Mouse (Mus musculus) brain, adult 10 weeks (tissue): ENCODE measurements around the gene Olfr992. TPM values are rescaled to one million over a fixed set of nuclear protein-coding genes. Genes with fewer than 3 reads are reported as not detected.

Experiments
- polyA plus RNA-seq: library from polyadenylated mRNA; stranded (reverse); fragments of 350-450 nt; fragmentation: Illumina TruSeq; extraction: RNeasy Lipid Tissue Mini Kit (QIAGEN cat#74804); gene quantifications from one replicate; pipeline ENCODE4 v1.2.3, GENCODE M21; 2015; ENCODE audit warnings: low read depth, low replicate concordance

Gene Olfr992
- not detected for polyA plus RNA-seq

DNA sequence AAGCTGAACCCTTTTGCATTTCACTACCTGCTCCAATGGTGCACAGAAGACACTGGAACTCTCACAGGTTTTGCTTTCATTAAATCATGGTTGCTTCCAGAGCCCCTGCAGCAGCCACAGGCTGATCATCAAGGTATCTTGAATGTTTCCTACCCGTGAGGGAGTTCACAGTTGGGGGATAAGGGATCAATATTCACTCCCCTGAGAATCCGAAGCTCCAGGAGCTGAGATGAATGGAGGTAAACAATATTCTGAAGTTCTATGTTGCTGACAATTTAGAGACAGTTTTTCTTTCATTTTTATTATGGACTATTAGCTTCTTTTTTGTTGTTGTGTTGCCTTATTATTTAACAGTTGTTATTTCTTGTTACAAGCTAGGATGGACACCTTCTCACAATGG, at the start of gene Olfr992:
TSS of gene Olfr992 (minus strand) at position 101 of the 400 bp plus-strand sequence.

DNA sequence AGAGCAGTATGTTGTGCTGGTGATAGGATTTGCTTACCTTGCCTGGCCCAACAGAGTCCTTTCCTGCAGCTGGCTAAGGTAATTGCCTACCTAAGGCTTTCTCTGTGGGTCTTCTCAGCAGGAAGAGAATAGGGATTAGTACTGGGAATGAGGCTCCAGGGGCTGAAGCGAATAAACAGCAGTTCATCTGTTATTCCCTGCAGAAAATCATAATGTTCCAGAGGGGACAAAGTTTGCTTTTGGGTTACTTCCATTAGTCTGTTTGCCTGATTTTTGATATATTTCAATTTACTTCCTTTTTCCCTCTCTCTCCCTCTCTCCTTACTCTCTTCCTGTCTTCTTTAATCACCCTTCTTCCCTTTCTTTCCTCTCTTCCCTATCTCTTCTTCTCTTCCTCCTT, 34.3 kb upstream of the Olfr992 start, which contains the start of gene Olfr995:
TSS of gene Olfr995 (minus strand) at position 101 of the 400 bp plus-strand sequence.

DNA sequence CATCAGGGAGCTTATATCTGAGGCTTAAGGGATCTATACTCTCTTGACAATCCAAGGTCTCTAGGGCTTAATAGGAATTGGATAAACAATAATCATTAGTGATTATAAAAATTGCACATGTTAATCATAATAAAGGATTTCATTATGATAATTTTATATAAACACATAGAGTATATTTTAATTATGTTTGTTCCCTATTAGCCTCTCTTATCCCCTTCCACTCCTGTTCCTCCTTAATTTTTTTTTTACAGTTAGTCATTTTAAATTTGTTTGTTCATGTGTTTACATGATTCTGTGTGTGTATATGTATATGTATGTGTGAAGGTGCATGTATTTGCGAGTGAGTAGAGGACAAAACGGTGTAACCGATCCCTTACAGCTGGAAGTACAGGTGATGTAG, 27.1 kb upstream of the Olfr992 start, which contains the start of gene Olfr994:
TSS of gene Olfr994 (minus strand) at position 101 of the 400 bp plus-strand sequence.

DNA sequence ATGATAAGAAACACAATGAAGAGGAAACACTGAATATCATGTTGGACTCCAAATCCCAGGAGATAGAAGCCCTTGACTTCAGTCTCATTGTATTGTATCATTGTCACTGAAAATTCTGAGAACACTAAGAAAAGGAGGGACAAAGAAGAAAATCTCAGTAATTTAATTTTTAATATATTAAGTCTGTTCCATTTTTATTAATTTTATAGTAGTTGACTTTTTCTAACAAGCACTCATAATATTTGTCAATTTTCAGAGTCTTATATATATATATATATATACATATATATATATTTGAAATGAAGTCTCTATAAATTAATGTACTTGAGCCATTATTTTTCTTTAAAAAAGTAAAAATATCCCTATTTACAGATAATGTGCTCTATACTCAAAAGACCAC, 5.5 kb upstream of the Olfr992 start, which contains the start of gene Olfr993:
TSS of gene Olfr993 (minus strand) at position 101 of the 400 bp plus-strand sequence.

DNA sequence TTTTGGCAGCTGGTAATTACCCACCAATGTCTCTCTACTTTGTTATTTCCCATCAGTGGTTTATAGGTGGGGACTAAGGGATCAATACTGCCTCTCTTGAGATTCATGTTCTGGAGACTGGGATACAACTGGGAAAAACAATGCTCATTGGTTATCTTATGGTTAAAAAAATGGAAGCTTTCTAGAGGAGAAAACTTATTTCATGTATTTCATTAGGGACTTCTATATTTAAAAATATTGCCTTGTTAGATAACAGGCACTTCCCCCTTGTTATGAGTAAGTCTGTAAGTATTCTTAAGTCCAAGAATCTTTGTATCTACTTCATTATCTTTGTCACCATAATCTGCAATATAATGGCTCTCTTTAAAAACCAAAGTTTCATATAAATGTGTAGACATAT, 46.1 kb downstream of the Olfr992 start, which contains the start of gene Olfr988:
TSS of gene Olfr988 (minus strand) at position 101 of the 400 bp plus-strand sequence.

Other genes with a start within 250 kb of the Olfr992 start
- 25.6 TPM for gene Lrrc55, start 212.3 kb downstream of the Olfr992 start, polyA plus RNA-seq
- not detected for gene Olfr987, start 70.2 kb downstream of the Olfr992 start, polyA plus RNA-seq
- gene Olfr988, start 46.2 kb downstream of the Olfr992 start, polyA plus RNA-seq = not detected
- not detected for gene Olfr993, start 5.4 kb upstream of the Olfr992 start, polyA plus RNA-seq
- not detected for gene Olfr994, start 27.0 kb upstream of the Olfr992 start, polyA plus RNA-seq
- gene Olfr995, start 34.2 kb upstream of the Olfr992 start, polyA plus RNA-seq = not detected
- gene 4833423E24Rik, start 109.6 kb upstream of the Olfr992 start, polyA plus RNA-seq = 0.19 TPM
- gene Olfr996, start 169.7 kb upstream of the Olfr992 start, polyA plus RNA-seq = not detected
- gene Olfr998, start 179.5 kb upstream of the Olfr992 start, polyA plus RNA-seq = not detected
- gene Olfr1000, start 202.4 kb upstream of the Olfr992 start, polyA plus RNA-seq = not detected
- not detected for gene Olfr1002, start 241.2 kb upstream of the Olfr992 start, polyA plus RNA-seq